Mouse (Mus musculus): ENCODE results near the gene Phactr1.

Gene Phactr1

GRCm38 (mm10) chr13:42680391-42680994 lies at the start of gene Phactr1:
Phactr1 (plus strand) TSS chr13:42680623.
- no peak for DNase-seq (ENCODE audit: low spot score)

GRCm38 (mm10) chr13:42634908-42635307 lies 45.5 kb upstream of the Phactr1 start:
- DNase-seq (ENCODE audit: low spot score), result no peak

- DNase-seq (ENCODE audit: low spot score), result no peak
Measured at GRCm38 (mm10) chr13:42650228-42650627, 30.2 kb upstream of the Phactr1 start.

- DNase-seq (ENCODE audit: low spot score), result no peak
Measured at GRCm38 (mm10) chr13:42656643-42657315, 23.6 kb upstream of the Phactr1 start.

- DNase-seq (ENCODE audit: low spot score), result no peak
Measured at GRCm38 (mm10) chr13:42671651-42672290, 8.7 kb upstream of the Phactr1 start.

- no peak for DNase-seq (ENCODE audit: low spot score)
Measured at GRCm38 (mm10) chr13:42681299-42681698, 876 bp downstream of the Phactr1 start.

GRCm38 (mm10) chr13:42684181-42684580 lies 3.8 kb downstream of the Phactr1 start:
- no peak for DNase-seq (ENCODE audit: low spot score)

- DNase-seq (ENCODE audit: low spot score), result no peak
Measured at GRCm38 (mm10) chr13:42692233-42692632, 11.8 kb downstream of the Phactr1 start.

- DNase-seq (ENCODE audit: low spot score), result no peak
Measured at GRCm38 (mm10) chr13:42696641-42697040, 16.2 kb downstream of the Phactr1 start.

- DNase-seq (ENCODE audit: low spot score), result no peak
Measured at GRCm38 (mm10) chr13:42709148-42709547, 28.7 kb downstream of the Phactr1 start.

GRCm38 (mm10) chr13:42709611-42710331 lies 29.3 kb downstream of the Phactr1 start:
- DNase-seq (ENCODE audit: low spot score), result no peak

- no peak for DNase-seq (ENCODE audit: low spot score)
Measured at GRCm38 (mm10) chr13:42711510-42711909, 31.1 kb downstream of the Phactr1 start.

GRCm38 (mm10) chr13:42719401-42719800 lies 39.0 kb downstream of the Phactr1 start:
- no peak for DNase-seq (ENCODE audit: low spot score)

GRCm38 (mm10) chr13:42720135-42720534 lies 39.7 kb downstream of the Phactr1 start:
- DNase-seq (ENCODE audit: low spot score), result no peak

GRCm38 (mm10) chr13:42720648-42721047 lies 40.2 kb downstream of the Phactr1 start:
- DNase-seq (ENCODE audit: low spot score), result no peak

GRCm38 (mm10) chr13:42724011-42724410 lies 43.6 kb downstream of the Phactr1 start:
- DNase-seq (ENCODE audit: low spot score), result no peak

- DNase-seq (ENCODE audit: low spot score), result no peak
Measured at GRCm38 (mm10) chr13:42725709-42726231, 45.3 kb downstream of the Phactr1 start.

- DNase-seq (ENCODE audit: low spot score), result no peak
Measured at GRCm38 (mm10) chr13:42737486-42737885, 57.1 kb downstream of the Phactr1 start.

GRCm38 (mm10) chr13:42738152-42738551 lies 57.7 kb downstream of the Phactr1 start:
- DNase-seq (ENCODE audit: low spot score), result no peak

GRCm38 (mm10) chr13:42742226-42742625 lies 61.8 kb downstream of the Phactr1 start:
- DNase-seq (ENCODE audit: low spot score), result no peak

GRCm38 (mm10) chr13:42744467-42744866 lies 64.0 kb downstream of the Phactr1 start:
- no peak for DNase-seq (ENCODE audit: low spot score)

- no peak for DNase-seq (ENCODE audit: low spot score)
Measured at GRCm38 (mm10) chr13:42757654-42758400, 77.4 kb downstream of the Phactr1 start.
